Mouse (Mus musculus) G1E (cell line): ENCODE data around the gene Tmem108.

ENCODE experiments used
- CTCF ChIP-seq: IDR thresholded peaks from 2 replicates; pipeline ENCODE4 v1.5.1; 2012; ENCODE audit warnings: low read depth, low read length, inconsistent platforms, mixed read lengths
- GATA1 ChIP-seq: IDR thresholded peaks from 2 replicates; pipeline ENCODE4 v1.6.1; 2012; ENCODE audit warnings: borderline replicate concordance, low read length, inconsistent platforms, mixed read lengths
- GATA2 ChIP-seq: IDR thresholded peaks from 2 replicates; pipeline ENCODE4 v1.6.1; 2012; ENCODE audit warnings: low read depth, low read length, inconsistent platforms, borderline replicate concordance
- POLR2AphosphoS5 ChIP-seq: IDR thresholded peaks from 2 replicates; pipeline ENCODE4 v1.6.1; 2012; ENCODE audit warnings: low read depth, low read length, inconsistent platforms; ENCODE audit not compliant: insufficient replicate concordance
- TAL1 ChIP-seq: conservative IDR thresholded peaks from 2 replicates; pipeline ENCODE4 v1.6.1; 2012; ENCODE audit warnings: low read depth, low read length, inconsistent platforms, mixed read lengths

- TF ChIP-seq TAL1 = no peak
- TF ChIP-seq CTCF = no peak
- TF ChIP-seq GATA1 = no peak
- no peak for TF ChIP-seq POLR2AphosphoS5
- no peak for TF ChIP-seq GATA2
These were observed 225.5 kb downstream of the Tmem108 start for GRCm38 (mm10) chr9:103536059-103536634.
